Mouse (Mus musculus): ENCODE measurements around the gene Oas1d. TPM values are rescaled to one million over a fixed set of nuclear protein-coding genes. Genes with fewer than 3 reads are reported as not detected.
"Not testable (repeated sequence)": the region's sequence is repeated elsewhere in the genome, so short reads cannot be mapped to it uniquely, and the experiment has no call there.

Oas1d gene
- total RNA-seq (2014; fragmentation: Nextera tagmentation) (not detected in 2 replicates), total RNA-seq (2017) (0.05 and 0.12 TPM in 2 replicates), polyA plus RNA-seq (2012) (not detected in 2 replicates)

GRCm38 (mm10) chr5:120914204-120914603 lies at the start of gene Oas1d:
Oas1d (plus strand) TSS chr5:120914536.
- not testable (repeated sequence) for ATAC-seq (ENCODE audit: extremely low read depth, insufficient number of reproducible peaks, low FRiP score, poor library complexity, severe bottlenecking)

GRCm38 (mm10) chr5:120865336-120865860 lies 48.9 kb upstream of the Oas1d start:
- 0 out of 2 replicates have a peak, but pooled peaks cover 4% of the 10 kb centered on the region for H3K27me3 ChIP-seq (ENCODE audit: insufficient read depth, low read length)
- TF ChIP-seq TAL1 (conservative IDR thresholded peaks at IDR 0.05; ENCODE audit: low read depth, low read length) (no peak), CTCF (IDR thresholded peaks at IDR 0.05; ENCODE audit: low read depth, low read length) (peak; percentile 43; the same call in 1 of the 2 replicates)
- no peaks in the 10 kb centered on the region for H3K9me3 ChIP-seq (replicated peaks)
- no peak for ATAC-seq (ENCODE audit: extremely low read depth, insufficient number of reproducible peaks, low FRiP score, poor library complexity, severe bottlenecking)
- no peak for DNase-seq (ENCODE audit: low spot score)
- no peaks in the 10 kb centered on the region for H3K36me3 ChIP-seq (replicated peaks)
- H3K4me3 ChIP-seq (ENCODE audit: low read depth, low read length): no peak overlapping the region
- no peaks in the 10 kb centered on the region for H3K4me1 ChIP-seq (ENCODE audit: insufficient read depth, low read depth, low read length)

More at GRCm38 (mm10) chr5:120914204-120914603, at the start of gene Oas1d:
- not testable (repeated sequence) for H3K4me1 ChIP-seq (ENCODE audit: insufficient read depth, low read depth, low read length); DNase-seq (ENCODE audit: low spot score); H3K36me3 ChIP-seq (replicated peaks); H3K27me3 ChIP-seq (ENCODE audit: insufficient read depth, low read length); H3K4me3 ChIP-seq (ENCODE audit: low read depth, low read length); H3K9me3 ChIP-seq (replicated peaks)

DNA sequence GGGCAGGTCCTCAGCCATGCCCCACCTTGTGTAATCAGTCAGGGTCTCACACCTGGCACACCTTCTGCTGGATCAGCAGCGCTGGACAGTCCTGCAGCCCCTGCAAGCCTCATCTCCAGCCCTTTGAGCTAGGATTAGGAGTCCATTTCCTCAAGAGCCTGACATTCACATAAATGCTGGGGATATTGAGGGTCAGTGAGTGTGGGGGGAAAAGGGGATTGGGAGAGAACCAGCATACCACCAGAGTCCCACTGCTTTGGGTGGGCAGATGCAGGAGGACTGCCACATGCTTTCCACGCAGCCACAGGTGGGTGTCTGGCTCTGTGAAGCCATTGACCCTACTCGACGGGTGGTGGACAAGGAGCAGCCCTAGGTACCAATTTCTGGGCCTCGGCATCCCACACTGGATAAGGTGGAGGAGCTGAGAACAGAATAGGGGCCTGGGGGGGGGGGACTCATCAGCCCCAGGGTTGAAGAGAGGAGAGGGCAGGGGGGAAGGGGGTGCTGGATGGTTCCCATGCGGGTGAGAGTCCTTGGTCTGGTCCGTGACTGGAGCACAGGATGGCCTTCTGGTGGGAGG lies 44.8 kb upstream of the Oas1d start:
- no peak for DNase-seq (ENCODE audit: low spot score)
- no peak for ATAC-seq (ENCODE audit: extremely low read depth, insufficient number of reproducible peaks, low FRiP score, poor library complexity, severe bottlenecking)
- no peaks in the 10 kb centered on the region for H3K9me3 ChIP-seq (replicated peaks)
- TF ChIP-seq GATA2 (IDR thresholded peaks at IDR 0.05; ENCODE audit: borderline replicate concordance, low read depth, low read length): no peak
- no peak for TF ChIP-seq POLR2AphosphoS5 (IDR thresholded peaks at IDR 0.05; ENCODE audit: insufficient replicate concordance, low read depth, low read length)
- TF ChIP-seq CTCF (IDR thresholded peaks at IDR 0.05; ENCODE audit: low read depth, low read length): no peak
- TF ChIP-seq TAL1 (conservative IDR thresholded peaks at IDR 0.05; ENCODE audit: low read depth, low read length): no peak
- no peak for TF ChIP-seq GATA1 (IDR thresholded peaks at IDR 0.05; ENCODE audit: borderline replicate concordance, low read length)
- H3K36me3 ChIP-seq (replicated peaks): no peaks in the 10 kb centered on the region
- H3K27me3 ChIP-seq (ENCODE audit: insufficient read depth, low read length): 0 out of 2 replicates have a peak, but pooled peaks cover 4% of the 10 kb centered on the region
- no peaks in the 10 kb centered on the region for H3K4me1 ChIP-seq (ENCODE audit: insufficient read depth, low read depth, low read length)
- H3K4me3 ChIP-seq (ENCODE audit: low read depth, low read length): no peak overlapping the region

DNA sequence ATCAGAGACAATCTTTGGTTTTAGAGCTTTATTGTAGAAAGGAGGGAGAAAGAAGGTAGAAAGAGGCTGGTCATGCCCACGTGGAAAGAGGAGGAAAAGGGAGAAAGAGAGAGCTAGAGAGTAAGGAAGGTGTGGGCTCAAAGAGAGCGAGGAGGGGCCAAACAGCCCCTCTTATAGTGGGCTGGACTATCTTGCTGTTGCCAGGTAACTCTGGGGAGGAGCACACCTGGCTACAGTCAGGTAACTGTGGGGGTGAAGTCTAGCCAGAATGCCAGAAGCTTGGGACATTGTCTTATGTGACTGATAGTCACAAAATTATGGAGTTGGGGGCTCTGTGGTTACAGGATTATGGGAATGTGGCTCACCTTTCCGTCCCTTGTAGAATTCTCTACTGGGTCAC lies 44.3 kb upstream of the Oas1d start:
- H3K27me3 ChIP-seq (ENCODE audit: insufficient read depth, low read length): 0 out of 2 replicates have a peak, but pooled peaks cover 4% of the 10 kb centered on the region
- no peak for TF ChIP-seq GATA1 (IDR thresholded peaks at IDR 0.05; ENCODE audit: borderline replicate concordance, low read length)
- TF ChIP-seq GATA2 (IDR thresholded peaks at IDR 0.05; ENCODE audit: borderline replicate concordance, low read depth, low read length): no peak
- no peak for TF ChIP-seq CTCF (IDR thresholded peaks at IDR 0.05; ENCODE audit: low read depth, low read length)
- TF ChIP-seq TAL1 (conservative IDR thresholded peaks at IDR 0.05; ENCODE audit: low read depth, low read length): no peak
- TF ChIP-seq POLR2AphosphoS5 (IDR thresholded peaks at IDR 0.05; ENCODE audit: insufficient replicate concordance, low read depth, low read length): no peak
- no peaks in the 10 kb centered on the region for H3K36me3 ChIP-seq (replicated peaks)
- no peak for ATAC-seq (ENCODE audit: extremely low read depth, insufficient number of reproducible peaks, low FRiP score, poor library complexity, severe bottlenecking)
- no peaks in the 10 kb centered on the region for H3K9me3 ChIP-seq (replicated peaks)
- DNase-seq (ENCODE audit: low spot score): no peak
- no peaks in the 10 kb centered on the region for H3K4me1 ChIP-seq (ENCODE audit: insufficient read depth, low read depth, low read length)
- no peak overlapping the region for H3K4me3 ChIP-seq (ENCODE audit: low read depth, low read length)

GRCm38 (mm10) chr5:120870782-120871181 lies 43.6 kb upstream of the Oas1d start:
- Histone ChIP-seq H3K4me1 (ENCODE audit: insufficient read depth, low read depth, low read length) (no peaks in the 10 kb centered on the region), H3K27me3 (ENCODE audit: insufficient read depth, low read length) (0 out of 2 replicates have a peak, but pooled peaks cover 4% of the 10 kb centered on the region), H3K9me3 (replicated peaks) (no peaks in the 10 kb centered on the region), H3K4me3 (ENCODE audit: low read depth, low read length) (no peak overlapping the region), H3K36me3 (replicated peaks) (no peaks in the 10 kb centered on the region)
- no peak for TF ChIP-seq TAL1 (conservative IDR thresholded peaks at IDR 0.05; ENCODE audit: low read depth, low read length)
- TF ChIP-seq GATA2 (IDR thresholded peaks at IDR 0.05; ENCODE audit: borderline replicate concordance, low read depth, low read length): no peak
- TF ChIP-seq GATA1 (IDR thresholded peaks at IDR 0.05; ENCODE audit: borderline replicate concordance, low read length): no peak
- TF ChIP-seq CTCF (IDR thresholded peaks at IDR 0.05; ENCODE audit: low read depth, low read length): no peak
- no peak for TF ChIP-seq POLR2AphosphoS5 (IDR thresholded peaks at IDR 0.05; ENCODE audit: insufficient replicate concordance, low read depth, low read length)
- no peak for DNase-seq (ENCODE audit: low spot score)
- no peak for ATAC-seq (ENCODE audit: extremely low read depth, insufficient number of reproducible peaks, low FRiP score, poor library complexity, severe bottlenecking)

GRCm38 (mm10) chr5:120871469-120871868 lies 42.9 kb upstream of the Oas1d start:
- Histone ChIP-seq H3K27me3 (ENCODE audit: insufficient read depth, low read length) (0 out of 2 replicates have a peak, but pooled peaks cover 4% of the 10 kb centered on the region), H3K4me3 (ENCODE audit: low read depth, low read length) (no peak overlapping the region), H3K36me3 (replicated peaks) (no peaks in the 10 kb centered on the region), H3K9me3 (replicated peaks) (no peaks in the 10 kb centered on the region), H3K4me1 (ENCODE audit: insufficient read depth, low read depth, low read length) (no peaks in the 10 kb centered on the region)
- TF ChIP-seq TAL1 (conservative IDR thresholded peaks at IDR 0.05; ENCODE audit: low read depth, low read length): no peak
- TF ChIP-seq GATA2 (IDR thresholded peaks at IDR 0.05; ENCODE audit: borderline replicate concordance, low read depth, low read length): no peak
- no peak for TF ChIP-seq GATA1 (IDR thresholded peaks at IDR 0.05; ENCODE audit: borderline replicate concordance, low read length)
- TF ChIP-seq CTCF (IDR thresholded peaks at IDR 0.05; ENCODE audit: low read depth, low read length): no peak
- TF ChIP-seq POLR2AphosphoS5 (IDR thresholded peaks at IDR 0.05; ENCODE audit: insufficient replicate concordance, low read depth, low read length): no peak
- DNase-seq (ENCODE audit: low spot score): no peak
- no peak for ATAC-seq (ENCODE audit: extremely low read depth, insufficient number of reproducible peaks, low FRiP score, poor library complexity, severe bottlenecking)

DNA sequence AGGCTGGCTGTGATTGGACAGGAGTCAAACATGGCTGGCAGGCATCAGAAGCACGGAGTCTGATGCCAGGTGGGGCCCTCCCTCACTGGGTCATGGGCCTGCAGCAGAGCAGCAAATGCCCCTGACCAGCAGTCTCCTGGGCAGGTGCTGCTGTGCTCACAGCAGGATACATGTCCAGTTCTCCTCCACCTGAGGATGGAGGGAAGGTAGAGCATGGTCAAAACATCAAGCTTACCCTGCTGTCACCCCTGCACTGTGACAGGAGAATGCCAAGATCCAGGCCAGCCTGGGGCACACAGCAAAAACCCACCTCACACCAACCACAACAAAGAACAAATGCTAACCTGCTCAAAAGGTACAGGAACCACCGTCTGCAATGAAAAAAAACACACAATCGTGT lies 37.5 kb upstream of the Oas1d start:
- H3K4me1 ChIP-seq (ENCODE audit: insufficient read depth, low read depth, low read length); H3K4me3 ChIP-seq (ENCODE audit: low read depth, low read length); H3K27me3 ChIP-seq (ENCODE audit: insufficient read depth, low read length): not testable (repeated sequence)

GRCm38 (mm10) chr5:120877407-120877806 lies 36.9 kb upstream of the Oas1d start:
- H3K27me3 ChIP-seq (ENCODE audit: insufficient read depth, low read length); ATAC-seq (ENCODE audit: extremely low read depth, insufficient number of reproducible peaks, low FRiP score, poor library complexity, severe bottlenecking); H3K4me3 ChIP-seq (ENCODE audit: low read depth, low read length); H3K9me3 ChIP-seq (replicated peaks); H3K36me3 ChIP-seq (replicated peaks); DNase-seq (ENCODE audit: low spot score); H3K4me1 ChIP-seq (ENCODE audit: insufficient read depth, low read depth, low read length): not testable (repeated sequence)

More for the DNA sequence above, 37.5 kb upstream of the Oas1d start:
- not testable (repeated sequence) for H3K36me3 ChIP-seq (replicated peaks); H3K9me3 ChIP-seq (replicated peaks); ATAC-seq (ENCODE audit: extremely low read depth, insufficient number of reproducible peaks, low FRiP score, poor library complexity, severe bottlenecking); DNase-seq (ENCODE audit: low spot score)

GRCm38 (mm10) chr5:120878803-120879202 lies 35.5 kb upstream of the Oas1d start:
- not testable (repeated sequence) for H3K4me1 ChIP-seq (ENCODE audit: insufficient read depth, low read depth, low read length); DNase-seq (ENCODE audit: low spot score); H3K36me3 ChIP-seq (replicated peaks); H3K27me3 ChIP-seq (ENCODE audit: insufficient read depth, low read length); H3K9me3 ChIP-seq (replicated peaks); ATAC-seq (ENCODE audit: extremely low read depth, insufficient number of reproducible peaks, low FRiP score, poor library complexity, severe bottlenecking); H3K4me3 ChIP-seq (ENCODE audit: low read depth, low read length)

Measured in G1E (cell line).